Mouse (Mus musculus) kidney, adult 18-20 months (tissue): Measurements from ENCODE around the gene Fam178b.
A peak's percentile ranks its signal among the peaks of the same experiment; 100 is the strongest.

Experiments used
- DNase-seq: peaks from one replicate; pipeline ENCODE4 v3.0.0; 2021

Gene Fam178b

GRCm38 (mm10) chr1:36583408-36584116, 99.4 kb downstream of the Fam178b start:
- DNase-seq: no peak

DNA sequence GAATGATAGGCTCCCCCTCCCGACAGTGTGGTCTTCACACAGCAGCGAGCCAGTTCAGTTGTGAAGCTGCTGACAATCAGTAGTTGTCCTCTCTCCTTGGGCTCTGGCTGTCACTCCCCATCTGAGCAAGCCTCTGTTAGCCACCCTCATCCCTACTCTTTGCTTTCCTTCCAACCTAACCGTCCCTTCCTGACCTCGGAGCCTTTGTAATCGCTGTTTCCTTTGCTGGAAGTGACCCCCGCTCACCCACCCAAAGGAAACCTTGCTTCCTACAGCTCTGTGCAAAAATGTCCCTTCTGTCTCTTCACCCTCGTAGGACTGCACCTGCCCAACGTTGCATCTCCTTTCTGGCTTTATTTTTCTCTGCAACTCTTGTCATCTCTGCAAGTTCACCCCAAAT, 100.8 kb downstream of the Fam178b start:
- DNase-seq: no peak

GRCm38 (mm10) chr1:36581260-36581659, 101.7 kb downstream of the Fam178b start:
- no peak for DNase-seq

GRCm38 (mm10) chr1:36580384-36581207, 102.4 kb downstream of the Fam178b start:
- DNase-seq: peak; percentile 34

DNA sequence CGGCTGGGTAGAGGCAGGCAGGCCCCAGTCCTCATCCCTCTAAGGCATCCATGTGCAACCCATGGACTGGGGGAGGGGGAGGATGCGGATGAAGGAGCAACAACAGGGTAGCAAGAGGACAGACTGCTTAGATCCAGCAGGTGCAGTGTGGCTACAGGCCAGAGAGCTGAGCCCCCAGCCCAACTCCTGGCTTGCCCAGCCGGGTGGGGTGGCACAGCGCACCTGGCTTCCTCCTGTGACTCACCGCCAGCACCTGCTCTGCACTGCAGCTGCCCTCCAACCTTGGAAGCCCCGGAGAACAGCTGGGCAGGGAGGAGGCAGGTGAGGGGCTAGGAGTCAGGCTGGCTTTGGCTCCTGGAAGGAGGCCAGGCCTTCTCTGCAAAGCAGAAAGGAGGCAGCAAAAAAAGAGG, 103.0 kb downstream of the Fam178b start:
- DNase-seq: no peak

- no peak for DNase-seq
Observed at GRCm38 (mm10) chr1:36576991-36577675, 105.8 kb downstream of the Fam178b start.

GRCm38 (mm10) chr1:36575347-36575746, 107.6 kb downstream of the Fam178b start:
- DNase-seq: no peak

- DNase-seq: no peak
Observed at GRCm38 (mm10) chr1:36574196-36574955, 108.6 kb downstream of the Fam178b start.

DNA sequence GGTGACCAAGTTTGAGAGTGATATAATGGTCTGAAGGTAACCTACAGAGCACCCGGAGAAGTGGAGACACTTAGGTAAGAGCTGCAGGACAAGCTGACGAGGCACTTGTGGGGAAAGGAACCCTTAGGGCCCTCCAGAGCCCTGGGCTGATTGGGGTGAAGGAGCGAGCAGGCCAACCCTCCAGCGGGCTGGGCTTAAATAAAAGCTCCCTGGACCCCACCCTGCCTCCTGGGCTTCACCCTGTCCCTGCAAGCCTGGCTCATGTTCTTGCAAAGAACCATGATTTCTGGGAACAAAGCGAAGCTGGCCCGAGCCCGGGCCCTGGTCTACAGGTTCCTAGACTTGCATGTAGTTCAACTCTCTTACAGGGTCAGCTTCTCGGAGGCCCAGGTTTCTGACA, 109.5 kb downstream of the Fam178b start:
- DNase-seq: no peak

GRCm38 (mm10) chr1:36572709-36573108, 110.3 kb downstream of the Fam178b start:
- no peak for DNase-seq

DNA sequence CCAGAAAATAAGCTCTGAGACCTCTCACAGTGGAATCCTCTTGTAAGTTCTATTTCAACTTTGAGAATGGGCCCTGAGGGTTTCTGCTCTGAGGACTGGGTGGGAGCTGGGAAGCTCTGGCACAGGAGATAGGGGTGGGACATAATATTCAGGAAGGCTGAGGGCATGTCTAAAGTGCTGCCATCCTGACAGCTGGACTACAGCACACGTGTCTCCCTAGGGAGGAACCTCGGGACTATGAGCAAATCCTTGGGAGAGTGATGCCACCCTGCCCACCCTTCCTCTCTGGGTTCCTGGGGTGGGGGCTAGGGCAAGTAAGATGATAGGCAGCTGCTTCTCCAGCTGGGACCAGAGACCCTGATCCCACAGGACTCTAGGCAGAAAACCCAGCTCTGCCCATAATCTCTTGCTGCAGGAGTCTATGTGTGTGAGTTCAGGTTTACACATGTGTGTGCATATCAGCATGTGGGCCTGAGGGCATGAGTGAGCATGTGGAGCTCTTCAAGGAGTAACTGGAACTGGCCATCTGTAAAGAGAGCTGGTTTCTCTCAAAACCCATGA, 110.8 kb downstream of the Fam178b start:
- no peak for DNase-seq

DNA sequence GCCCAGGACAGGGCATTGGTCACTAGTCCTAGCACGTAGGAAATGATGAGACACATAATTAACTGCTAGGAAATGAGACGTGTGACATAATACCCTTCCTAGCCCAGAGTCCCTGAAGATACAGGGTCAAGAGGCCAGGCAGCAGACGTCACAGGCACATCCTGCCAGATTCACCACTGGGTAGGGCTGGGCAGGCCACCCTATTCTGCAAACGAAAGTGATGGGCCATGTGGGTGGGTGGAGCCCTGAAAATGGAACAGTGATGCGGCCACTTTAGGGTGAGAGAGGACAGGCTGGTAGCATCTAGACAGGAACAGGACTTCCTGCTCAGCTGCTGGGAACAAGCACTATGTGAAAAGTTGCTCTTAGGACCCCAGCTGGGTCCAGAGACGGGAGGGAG, 111.4 kb downstream of the Fam178b start:
- peak; percentile 76 for DNase-seq

DNA sequence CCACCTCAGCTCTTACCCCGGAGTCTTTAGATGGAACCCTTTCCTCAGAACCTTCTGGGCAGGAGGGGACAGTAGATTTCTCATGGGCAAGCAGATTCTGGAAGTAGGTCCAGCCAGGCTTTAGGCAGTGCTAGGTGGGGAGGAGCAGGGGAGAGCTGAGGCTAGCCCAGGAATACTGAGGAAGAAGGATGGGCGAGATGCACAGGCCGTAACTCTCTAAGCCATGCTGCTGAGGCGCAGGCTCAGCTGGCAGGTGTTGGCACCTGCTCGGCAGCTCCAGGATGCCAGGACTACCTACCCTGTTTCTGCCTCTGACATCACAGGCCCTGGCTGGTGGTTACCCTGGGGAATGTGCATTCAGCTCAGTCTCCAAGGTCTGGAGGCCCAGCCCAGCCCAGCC, 112.7 kb downstream of the Fam178b start:
- DNase-seq: no peak

- DNase-seq: no peak
Observed at GRCm38 (mm10) chr1:36569694-36570276, 113.2 kb downstream of the Fam178b start.

GRCm38 (mm10) chr1:36568776-36569175, 114.2 kb downstream of the Fam178b start:
- DNase-seq: no peak

DNA sequence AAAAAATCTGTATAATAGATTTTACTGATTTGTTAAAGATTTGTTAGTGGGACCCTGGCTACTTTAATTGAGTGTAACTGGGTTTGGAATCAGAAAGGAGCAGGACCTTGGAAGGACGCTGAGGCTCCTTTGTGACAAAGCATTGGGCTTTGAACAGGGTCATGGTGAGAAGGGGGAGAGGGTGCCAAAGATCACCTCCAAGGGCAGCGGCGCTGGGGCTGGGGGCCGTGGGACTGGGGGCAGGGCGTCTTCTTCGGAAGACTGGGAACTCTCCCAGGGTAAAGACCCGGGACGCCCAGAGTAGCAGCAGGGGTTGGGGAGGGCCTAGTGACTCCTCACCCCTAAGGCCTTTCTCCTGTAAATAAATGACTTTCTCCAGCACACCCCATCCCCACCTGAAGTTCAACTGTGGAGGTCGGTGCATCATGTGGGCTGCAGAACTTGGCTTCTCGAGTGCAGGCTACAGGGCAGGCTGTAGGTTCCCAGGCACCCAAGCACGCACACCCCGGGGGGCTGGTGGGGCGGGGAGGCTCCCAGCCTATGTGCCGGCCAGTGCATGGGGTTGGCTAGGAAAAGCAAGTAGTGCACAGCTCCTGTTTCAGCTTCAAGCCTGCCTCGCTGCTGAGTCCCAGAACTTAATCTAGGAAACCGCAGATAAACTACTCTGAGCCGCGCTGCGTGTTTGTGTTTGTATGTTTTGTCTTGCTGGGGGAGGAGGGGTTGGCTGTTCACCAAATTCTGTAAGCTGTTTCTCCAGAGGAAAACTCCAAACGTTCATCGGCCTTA, 115.0 kb downstream of the Fam178b start:
- no peak for DNase-seq

- no peak for DNase-seq
Observed at GRCm38 (mm10) chr1:36566425-36566824, 116.6 kb downstream of the Fam178b start.

- DNase-seq: no peak
Observed at GRCm38 (mm10) chr1:36564101-36564500, 118.9 kb downstream of the Fam178b start.

- no peak for DNase-seq
Observed at GRCm38 (mm10) chr1:36563632-36564031, 119.4 kb downstream of the Fam178b start.

DNA sequence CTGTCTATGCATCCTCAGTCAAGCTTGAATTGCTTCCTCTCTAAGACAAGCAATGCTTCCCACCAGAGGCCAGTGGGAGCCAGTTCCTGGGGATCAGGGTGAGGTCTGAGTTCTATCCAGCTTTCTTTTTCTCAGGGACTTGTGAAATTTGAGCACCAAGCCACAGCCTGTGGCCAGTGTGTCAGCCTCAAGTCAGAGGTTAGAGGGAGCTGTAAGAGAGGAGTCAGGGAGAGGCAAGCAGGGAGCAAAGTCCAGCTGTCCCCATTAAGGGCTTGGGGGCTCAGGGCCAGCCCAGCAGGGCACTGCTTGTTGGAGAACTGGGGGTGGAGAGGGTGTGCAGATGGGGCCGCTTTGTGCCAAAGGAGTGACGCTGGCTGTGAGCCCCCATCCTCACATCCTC, 119.8 kb downstream of the Fam178b start:
- no peak for DNase-seq

DNA sequence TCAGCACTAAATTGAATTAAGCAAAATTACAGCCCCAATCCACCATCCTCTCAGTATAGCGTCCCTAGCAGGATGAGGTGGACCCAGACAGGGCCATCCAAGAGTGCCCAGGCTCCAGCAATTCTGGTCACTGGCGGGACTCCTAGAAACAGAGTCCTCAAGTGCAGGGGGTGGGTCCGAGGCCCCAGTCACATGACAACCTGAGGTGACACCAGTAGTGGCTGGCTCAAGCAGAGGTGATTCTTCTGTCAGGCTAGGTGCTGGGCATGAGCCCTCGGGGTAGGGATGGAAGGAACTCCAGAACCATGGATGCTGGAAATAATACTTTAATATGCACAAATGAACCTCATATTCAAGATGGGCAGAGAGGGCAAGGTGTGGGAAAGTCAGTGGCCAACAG, 120.6 kb downstream of the Fam178b start:
- no peak for DNase-seq
